Mouse (Mus musculus) ZHBTc4 (cell line): Measurements from ENCODE around the gene Olfr1396.

Experiments used
- DNase-seq: peaks from one replicate; pipeline ENCODE4 v3.0.0-alpha.2; 2011; ENCODE audit warnings: low read depth, low spot score

Gene Olfr1396

DNA sequence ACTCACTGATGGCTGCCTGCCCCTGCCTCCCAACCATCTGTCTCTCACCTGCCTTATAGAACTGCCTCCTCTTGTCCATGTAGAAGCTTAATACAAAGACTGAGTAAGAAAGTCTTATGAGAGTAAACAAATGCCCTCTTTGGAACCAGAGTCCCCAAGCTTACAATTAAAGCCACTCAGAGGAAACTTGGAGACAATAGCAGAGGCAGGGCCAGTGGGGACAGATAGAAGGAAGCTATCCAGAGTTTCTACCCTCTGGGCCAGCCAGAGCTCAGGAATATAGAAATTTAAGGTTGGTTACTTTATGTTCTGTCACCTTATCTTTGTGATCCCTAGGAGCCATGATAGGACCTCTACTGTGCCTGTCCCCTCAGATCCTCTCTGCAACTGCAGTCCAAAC is at the start of gene Olfr1396:
Gene Olfr1396, minus strand, starts transcription at position 101 of the 400 bp plus-strand sequence.
- no peak for DNase-seq

DNA sequence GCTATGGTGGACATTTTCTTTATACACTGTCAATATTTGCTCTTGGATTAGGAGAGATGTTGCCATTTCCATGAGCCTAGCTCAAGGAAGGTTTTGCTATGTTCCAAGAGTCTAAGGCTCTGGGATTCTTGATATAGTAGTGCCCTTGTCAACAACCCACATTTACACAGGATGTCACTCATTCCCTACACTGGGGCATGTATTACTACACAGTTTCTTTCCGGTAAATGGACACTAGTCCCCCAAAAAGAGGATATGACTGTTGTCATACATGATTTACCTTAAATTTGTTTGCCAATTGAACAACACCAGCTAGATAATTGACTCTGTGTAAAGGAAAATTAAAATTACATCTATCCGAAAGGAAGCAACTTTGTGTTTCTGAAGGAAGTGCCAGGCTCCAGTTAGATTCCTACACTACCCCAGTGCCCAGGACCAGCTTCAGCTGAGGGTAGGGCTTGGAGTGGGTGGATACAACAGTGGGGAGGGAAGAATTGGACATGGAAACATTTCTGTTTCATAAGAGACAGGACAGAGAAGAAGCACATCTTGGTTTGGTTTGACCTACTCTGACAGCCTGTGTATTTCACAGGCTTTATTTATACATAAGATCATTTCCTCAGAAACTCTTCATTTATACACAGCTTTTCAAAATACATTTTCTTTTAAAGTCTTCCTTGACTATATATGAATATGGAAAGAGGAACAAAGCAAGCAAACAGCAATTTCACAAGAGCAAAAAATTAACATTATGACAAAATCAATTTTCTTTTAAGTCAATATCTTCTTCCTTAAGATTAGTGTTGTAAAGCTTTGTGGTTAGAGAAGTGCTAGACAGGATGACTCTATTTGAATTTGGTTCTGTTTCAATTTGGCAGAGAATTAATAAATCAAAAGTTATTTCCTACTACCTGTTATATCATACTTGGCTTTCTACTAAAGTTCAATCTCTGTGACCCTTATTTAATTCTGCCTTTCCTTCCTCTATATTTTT is 42.4 kb upstream of the Olfr1396 start:
- no peak for DNase-seq

- DNase-seq, result no peak
Observed at GRCm38 (mm10) chr11:49154077-49154476, 39.4 kb upstream of the Olfr1396 start, which contains the start of gene Olfr1394. Olfr1394 (plus strand) TSS chr11:49154377.

GRCm38 (mm10) chr11:49141974-49142373 is 27.3 kb upstream of the Olfr1396 start, which contains the start of gene Olfr1395:
Olfr1395 (plus strand) TSS chr11:49142274.
- DNase-seq, result no peak

GRCm38 (mm10) chr11:49124169-49124568 is 9.5 kb upstream of the Olfr1396 start:
- peak; percentile 21 for DNase-seq

GRCm38 (mm10) chr11:49119635-49120034 is 5.0 kb upstream of the Olfr1396 start:
- no peak for DNase-seq

GRCm38 (mm10) chr11:49114158-49114557 is 516 bp downstream of the Olfr1396 start:
- no peak for DNase-seq

DNA sequence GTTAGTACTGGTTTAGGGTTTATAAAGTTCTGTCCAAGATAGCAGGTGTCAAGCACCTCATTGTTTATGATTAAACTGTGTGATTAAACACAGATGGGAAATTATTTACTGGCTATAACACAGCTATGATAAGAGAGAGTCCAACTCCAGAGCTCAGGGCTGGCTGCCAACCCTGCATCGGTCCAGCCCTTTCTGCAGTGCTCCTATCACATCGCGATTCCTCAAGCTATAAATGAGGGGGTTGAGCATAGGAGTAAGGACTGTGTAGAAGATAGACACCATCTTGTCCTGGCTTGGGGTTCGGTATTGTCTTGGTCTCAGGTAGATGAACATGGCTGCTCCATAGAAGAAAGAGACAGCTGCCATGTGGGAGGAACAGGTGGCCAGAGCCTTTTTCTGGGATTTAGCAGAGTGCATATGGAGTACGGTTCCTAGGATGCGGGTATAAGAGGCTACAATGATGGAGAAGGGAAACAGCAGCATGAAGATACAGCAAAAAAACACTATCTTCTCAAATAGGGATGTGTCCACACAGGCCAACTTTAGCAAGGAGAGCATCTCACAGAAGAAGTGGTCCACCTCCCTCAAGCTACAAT is 2.0 kb downstream of the Olfr1396 start:
- DNase-seq, result no peak

- no peak for DNase-seq
Observed at GRCm38 (mm10) chr11:49111000-49111399, 3.7 kb downstream of the Olfr1396 start.

DNA sequence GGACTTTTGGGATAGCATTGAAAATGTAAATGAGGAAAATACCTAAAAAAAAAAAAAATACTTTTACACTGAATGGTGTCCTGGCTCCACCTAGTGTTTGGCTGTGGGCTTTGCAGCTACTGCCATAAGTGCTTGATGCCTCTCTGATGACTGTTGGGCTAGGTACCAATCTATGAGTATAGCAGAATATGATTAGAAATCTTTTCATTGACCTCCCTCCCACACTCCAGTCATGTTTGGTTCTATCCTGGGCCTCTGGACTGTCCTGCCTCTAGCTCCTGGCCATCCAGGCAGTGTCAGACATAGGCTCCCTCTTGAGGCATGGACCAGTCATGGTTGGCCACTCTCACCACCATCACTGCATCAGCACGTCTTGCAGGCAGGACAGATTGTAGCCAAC is 5.8 kb downstream of the Olfr1396 start:
- DNase-seq, result peak; percentile 35

GRCm38 (mm10) chr11:49107650-49108537 is 6.8 kb downstream of the Olfr1396 start:
- no peak for DNase-seq

DNA sequence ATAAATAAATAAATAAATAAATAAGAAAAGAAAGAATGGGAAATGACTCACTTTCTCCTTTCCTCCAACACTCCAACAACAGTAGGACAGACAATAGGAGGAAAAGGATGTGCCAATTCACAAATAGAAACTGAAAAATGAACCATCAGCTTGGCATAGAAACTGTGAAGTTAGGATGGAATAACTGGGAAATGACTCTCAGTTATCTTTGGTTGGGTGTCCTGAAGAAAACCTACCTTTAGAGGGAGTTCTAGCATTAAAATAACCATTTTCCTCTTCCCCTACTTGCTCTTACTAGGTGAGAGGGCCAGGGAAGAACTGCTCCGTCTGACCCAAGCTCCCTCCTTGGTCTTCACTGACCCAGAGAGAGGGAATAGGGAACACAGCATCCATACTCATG is 8.9 kb downstream of the Olfr1396 start:
- no peak for DNase-seq

DNA sequence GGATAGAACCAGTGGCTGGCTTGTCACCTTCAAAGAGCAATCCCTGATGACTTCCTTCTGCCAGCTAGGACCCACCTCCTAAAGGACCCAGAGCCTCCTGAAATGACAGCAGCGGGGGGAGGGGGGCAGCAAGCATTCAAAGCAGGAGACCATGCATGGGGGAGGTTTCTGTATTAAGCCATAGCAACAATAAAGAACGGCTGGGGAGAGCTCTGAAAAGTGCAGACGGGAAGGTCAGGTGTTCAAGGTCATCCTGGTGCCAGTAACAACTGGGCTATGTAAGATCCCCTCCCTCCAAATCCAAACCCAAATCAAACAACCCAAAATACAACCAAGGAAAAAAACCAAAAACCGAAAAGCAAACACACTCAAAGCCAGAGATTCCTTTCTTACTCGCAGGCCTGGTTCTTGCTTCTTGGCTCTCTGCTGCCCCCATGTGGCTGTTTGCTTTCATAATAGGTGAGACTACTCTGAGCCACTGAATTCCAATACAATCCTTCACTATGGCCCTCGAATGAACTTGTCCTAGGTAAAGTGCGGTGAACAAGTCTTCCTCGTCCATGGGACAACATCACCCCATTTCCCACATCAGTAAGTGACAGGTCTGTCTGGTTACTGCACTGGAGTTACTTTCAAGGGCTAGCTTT is 11.5 kb downstream of the Olfr1396 start:
- peak; percentile 90 for DNase-seq

GRCm38 (mm10) chr11:49101500-49101899 is 13.2 kb downstream of the Olfr1396 start:
- DNase-seq, result peak; percentile 28

DNA sequence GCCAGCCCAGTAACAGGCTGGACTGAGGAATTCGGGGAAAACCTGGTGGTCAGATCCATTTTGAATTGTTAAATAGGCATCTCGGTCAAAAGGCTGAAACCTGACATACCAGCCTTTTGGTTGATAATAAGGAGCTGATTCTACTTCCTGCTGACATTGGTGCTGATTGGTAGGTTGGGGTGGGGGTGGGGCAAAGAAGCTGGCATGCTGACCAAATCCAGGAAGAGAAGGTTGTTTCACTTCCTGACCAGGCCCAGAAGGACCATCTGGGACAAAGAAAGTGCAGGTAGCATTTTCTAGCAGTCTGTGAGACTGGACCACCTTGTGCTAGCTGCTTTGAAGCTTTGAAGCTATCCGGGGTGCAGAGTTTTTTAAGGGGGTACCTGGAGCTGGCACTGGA is 14.3 kb downstream of the Olfr1396 start:
- peak; percentile 24 for DNase-seq

DNA sequence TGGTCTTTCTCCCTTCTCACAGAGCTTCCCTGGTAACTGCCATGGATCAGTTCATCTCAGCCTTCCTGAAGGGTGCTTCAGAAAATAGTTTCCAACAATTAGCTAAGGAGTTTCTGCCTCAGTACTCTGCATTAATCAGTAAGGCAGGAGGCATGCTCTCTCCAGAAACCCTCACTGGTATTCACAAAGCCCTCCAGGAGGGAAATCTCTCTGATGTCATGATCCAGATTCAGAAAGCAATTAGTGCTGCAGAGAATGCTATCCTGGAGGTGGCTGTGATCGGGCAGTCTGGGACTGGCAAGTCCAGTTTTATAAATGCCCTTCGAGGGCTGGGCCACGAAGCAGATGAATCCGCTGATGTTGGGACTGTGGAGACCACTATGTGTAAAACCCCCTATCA is 19.3 kb downstream of the Olfr1396 start:
- DNase-seq, result no peak

- no peak for DNase-seq
Observed at GRCm38 (mm10) chr11:49093861-49094660, 20.6 kb downstream of the Olfr1396 start.

GRCm38 (mm10) chr11:49092786-49093185 is 21.9 kb downstream of the Olfr1396 start:
- DNase-seq, result no peak

DNA sequence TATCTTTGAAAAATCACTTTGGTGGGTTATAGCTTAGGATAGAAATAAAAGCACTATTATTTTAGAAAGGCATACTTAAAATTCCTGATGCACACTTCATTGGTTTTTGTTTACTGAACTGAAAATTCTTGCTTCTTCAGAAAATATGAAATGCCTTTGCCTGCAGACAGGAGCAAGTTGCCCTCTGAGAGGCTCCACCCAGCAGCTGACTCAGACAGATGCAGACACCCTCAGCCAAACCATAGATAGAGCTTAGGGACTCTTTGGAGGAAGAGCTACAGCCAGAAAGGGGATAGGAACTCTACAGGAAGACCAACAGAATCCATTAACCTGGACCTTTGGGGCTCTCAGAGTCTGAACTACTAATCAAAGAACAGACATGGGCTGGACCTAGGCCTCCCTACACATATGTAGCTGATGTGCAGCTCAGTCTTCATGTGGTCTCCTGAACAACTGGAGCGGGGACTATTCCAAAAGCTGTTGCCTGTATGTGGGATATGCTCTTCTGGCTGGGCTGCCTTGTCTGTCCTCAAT is 22.6 kb downstream of the Olfr1396 start:
- DNase-seq, result no peak

GRCm38 (mm10) chr11:49091171-49091570 is 23.5 kb downstream of the Olfr1396 start:
- no peak for DNase-seq
